Mouse (Mus musculus): ENCODE measurements around the gene Tead2. TPM values are rescaled to one million over a fixed set of nuclear protein-coding genes. Genes with fewer than 3 reads are reported as not detected.

Gene Tead2
- polyA plus RNA-seq, 1 experiment from 2014 or later = 26.8 TPM

DNA sequence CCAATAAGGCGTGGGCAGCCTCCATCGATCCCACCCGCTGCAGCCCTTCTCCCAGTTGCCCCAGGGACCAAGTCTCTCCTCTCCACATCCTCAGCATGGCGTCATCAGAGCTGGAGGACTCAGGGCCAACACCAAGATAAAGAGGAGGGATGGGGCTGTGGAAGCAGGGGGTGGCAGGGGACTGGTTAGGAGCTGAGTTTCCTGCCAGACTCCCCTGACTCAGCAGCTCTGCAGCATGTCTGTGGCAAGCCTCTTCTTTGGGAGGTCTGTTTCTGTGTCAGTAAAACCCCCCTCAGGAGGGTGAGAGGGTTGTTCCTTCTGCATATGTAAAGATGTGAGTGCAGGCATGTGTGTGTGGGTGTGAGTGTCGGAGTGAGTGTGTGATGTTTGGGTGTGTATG is 18.6 kb upstream of the Tead2 start:
- no peak overlapping the region for H3K4me3 ChIP-seq (ENCODE audit: low read depth, low read length)
- no peaks in the 10 kb centered on the region for H3K4me1 ChIP-seq (replicated peaks; ENCODE audit: control insufficient read depth, insufficient read depth)
- 77% methylated on average over 5 of the region's 5 CpGs for WGBS
- ATAC-seq (ENCODE audit: low FRiP score, low TSS enrichment) (no peak), DNase-seq (ENCODE audit: low spot score) (no peak)
- no peaks in the 10 kb centered on the region for H3K36me3 ChIP-seq (ENCODE audit: control insufficient read depth, insufficient read depth, low read length)
- H3K9me3 ChIP-seq (ENCODE audit: control insufficient read depth, low read length) = no peaks in the 10 kb centered on the region
- H3K9ac ChIP-seq (ENCODE audit: low read length) = no peak overlapping the region
- TF ChIP-seq CTCF (IDR thresholded peaks at IDR 0.05; ENCODE audit: low read depth) (no peak), EP300 (optimal IDR thresholded peaks at IDR 0.05) (no peak)
- no peak overlapping the region for H3K27ac ChIP-seq (replicated peaks)
- H3K27me3 ChIP-seq (ENCODE audit: control insufficient read depth, insufficient read depth, low read length) = no peaks in the 10 kb centered on the region
- H3K4me2 ChIP-seq (replicated peaks; ENCODE audit: low read depth) = no peak overlapping the region

DNA sequence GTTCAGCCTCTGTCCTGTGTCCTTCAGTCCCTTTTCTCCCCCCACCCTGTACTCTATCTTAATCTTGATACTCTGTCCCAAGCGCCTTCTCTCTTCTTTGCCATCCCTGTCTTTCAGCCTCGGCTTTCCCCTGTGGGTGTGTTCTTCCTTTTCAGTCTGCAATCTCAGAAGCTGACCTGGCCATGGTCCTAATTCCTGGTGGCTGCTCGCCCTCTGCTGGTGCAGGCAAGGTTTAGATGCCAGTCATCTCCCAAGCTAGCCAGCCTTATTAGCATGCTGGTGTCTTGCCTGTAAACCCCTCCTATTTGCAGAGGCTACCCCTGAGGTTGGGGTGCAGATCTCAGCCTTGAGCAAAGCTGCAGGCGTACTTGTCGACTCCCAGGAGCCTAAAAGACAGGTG is 17.1 kb upstream of the Tead2 start:
- TF ChIP-seq EP300 (optimal IDR thresholded peaks at IDR 0.05) = no peak
- peak; percentile 92 for TF ChIP-seq CTCF (IDR thresholded peaks at IDR 0.05; ENCODE audit: low read depth)
- H3K9me3 ChIP-seq (ENCODE audit: control insufficient read depth, low read length) = no peaks in the 10 kb centered on the region
- no peak overlapping the region for H3K4me2 ChIP-seq (replicated peaks; ENCODE audit: low read depth)
- 0 out of 2 replicates have a peak overlapping the region, but pooled peaks have one; percentile 2 for H3K9ac ChIP-seq (ENCODE audit: low read length)
- H3K4me3 ChIP-seq (ENCODE audit: low read depth, low read length) = no peak overlapping the region
- peak; percentile 21; the same call in 1 of the 2 replicates for ATAC-seq (ENCODE audit: low FRiP score, low TSS enrichment)
- WGBS = 9% methylated on average over 5 of the region's 5 CpGs
- no peaks in the 10 kb centered on the region for H3K36me3 ChIP-seq (ENCODE audit: control insufficient read depth, insufficient read depth, low read length)
- no peak overlapping the region for H3K27ac ChIP-seq (replicated peaks)
- peak; percentile 83 for DNase-seq (ENCODE audit: low spot score)
- H3K27me3 ChIP-seq (ENCODE audit: control insufficient read depth, insufficient read depth, low read length) = no peaks in the 10 kb centered on the region
- no peaks in the 10 kb centered on the region for H3K4me1 ChIP-seq (replicated peaks; ENCODE audit: control insufficient read depth, insufficient read depth)

DNA sequence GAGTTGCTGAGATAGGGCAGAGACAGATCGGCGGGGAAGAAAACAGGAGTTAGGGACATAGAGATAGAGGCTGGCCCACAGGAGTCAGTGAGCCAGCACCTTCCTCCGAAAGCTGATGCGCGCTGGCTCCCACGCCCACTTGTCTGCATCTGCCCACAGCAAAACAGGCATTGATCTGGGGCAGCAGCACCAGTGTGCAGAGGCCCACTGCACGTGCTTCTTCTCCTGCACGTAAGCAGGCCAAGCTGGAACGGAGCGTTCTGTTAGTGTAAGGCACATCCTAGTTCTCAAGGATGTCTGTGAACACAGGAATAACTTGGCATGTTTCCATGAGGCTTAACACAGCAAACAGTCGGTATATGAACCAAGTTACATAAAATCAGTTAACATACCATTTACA is 16.6 kb upstream of the Tead2 start:
- Histone ChIP-seq H3K27ac (replicated peaks) (no peak overlapping the region), H3K9me3 (ENCODE audit: control insufficient read depth, low read length) (no peaks in the 10 kb centered on the region), H3K9ac (ENCODE audit: low read length) (no peak overlapping the region), H3K4me1 (replicated peaks; ENCODE audit: control insufficient read depth, insufficient read depth) (no peaks in the 10 kb centered on the region), H3K4me2 (replicated peaks; ENCODE audit: low read depth) (no peak overlapping the region), H3K36me3 (ENCODE audit: control insufficient read depth, insufficient read depth, low read length) (no peaks in the 10 kb centered on the region), H3K4me3 (ENCODE audit: low read depth, low read length) (no peak overlapping the region), H3K27me3 (ENCODE audit: control insufficient read depth, insufficient read depth, low read length) (no peaks in the 10 kb centered on the region)
- DNase-seq (ENCODE audit: low spot score) (no peak), ATAC-seq (ENCODE audit: low FRiP score, low TSS enrichment) (no peak)
- WGBS = 68% methylated on average over 11 of the region's 11 CpGs
- TF ChIP-seq CTCF (IDR thresholded peaks at IDR 0.05; ENCODE audit: low read depth) = no peak
- no peak for TF ChIP-seq EP300 (optimal IDR thresholded peaks at IDR 0.05)

DNA sequence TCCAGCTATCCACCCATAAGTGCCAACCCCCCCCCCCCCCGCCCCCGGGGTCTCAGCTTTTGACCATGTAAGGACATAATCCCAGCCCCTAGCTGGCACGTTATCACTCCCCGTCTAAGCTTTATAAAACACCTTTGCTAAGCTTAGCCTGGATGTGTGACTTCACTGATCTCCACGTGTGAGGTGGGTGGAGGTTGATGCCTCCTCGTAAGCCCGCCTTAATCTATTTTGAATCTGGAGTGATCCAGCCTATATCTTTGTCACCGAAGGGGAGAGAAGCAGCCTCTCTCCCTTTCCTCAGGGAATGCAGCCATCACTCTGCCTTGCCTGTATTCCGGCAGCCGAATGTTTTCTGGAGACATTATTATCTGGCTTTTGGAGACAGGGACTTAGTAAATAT is 12.9 kb upstream of the Tead2 start:
- no peak overlapping the region for H3K9ac ChIP-seq (ENCODE audit: low read length)
- H3K9me3 ChIP-seq (ENCODE audit: control insufficient read depth, low read length) = no peaks in the 10 kb centered on the region
- no peak overlapping the region for H3K4me3 ChIP-seq (ENCODE audit: low read depth, low read length)
- H3K27ac ChIP-seq (replicated peaks) = no peak overlapping the region
- no peak overlapping the region for H3K4me2 ChIP-seq (replicated peaks; ENCODE audit: low read depth)
- no peaks in the 10 kb centered on the region for H3K27me3 ChIP-seq (ENCODE audit: control insufficient read depth, insufficient read depth, low read length)
- 28% methylated on average over 9 of the region's 10 CpGs for WGBS
- DNase-seq (ENCODE audit: low spot score) (no peak), ATAC-seq (ENCODE audit: low FRiP score, low TSS enrichment) (no peak)
- no peaks in the 10 kb centered on the region for H3K36me3 ChIP-seq (ENCODE audit: control insufficient read depth, insufficient read depth, low read length)
- TF ChIP-seq EP300 (optimal IDR thresholded peaks at IDR 0.05) (no peak), CTCF (IDR thresholded peaks at IDR 0.05; ENCODE audit: low read depth) (no peak)
- H3K4me1 ChIP-seq (replicated peaks; ENCODE audit: control insufficient read depth, insufficient read depth) = no peaks in the 10 kb centered on the region

DNA sequence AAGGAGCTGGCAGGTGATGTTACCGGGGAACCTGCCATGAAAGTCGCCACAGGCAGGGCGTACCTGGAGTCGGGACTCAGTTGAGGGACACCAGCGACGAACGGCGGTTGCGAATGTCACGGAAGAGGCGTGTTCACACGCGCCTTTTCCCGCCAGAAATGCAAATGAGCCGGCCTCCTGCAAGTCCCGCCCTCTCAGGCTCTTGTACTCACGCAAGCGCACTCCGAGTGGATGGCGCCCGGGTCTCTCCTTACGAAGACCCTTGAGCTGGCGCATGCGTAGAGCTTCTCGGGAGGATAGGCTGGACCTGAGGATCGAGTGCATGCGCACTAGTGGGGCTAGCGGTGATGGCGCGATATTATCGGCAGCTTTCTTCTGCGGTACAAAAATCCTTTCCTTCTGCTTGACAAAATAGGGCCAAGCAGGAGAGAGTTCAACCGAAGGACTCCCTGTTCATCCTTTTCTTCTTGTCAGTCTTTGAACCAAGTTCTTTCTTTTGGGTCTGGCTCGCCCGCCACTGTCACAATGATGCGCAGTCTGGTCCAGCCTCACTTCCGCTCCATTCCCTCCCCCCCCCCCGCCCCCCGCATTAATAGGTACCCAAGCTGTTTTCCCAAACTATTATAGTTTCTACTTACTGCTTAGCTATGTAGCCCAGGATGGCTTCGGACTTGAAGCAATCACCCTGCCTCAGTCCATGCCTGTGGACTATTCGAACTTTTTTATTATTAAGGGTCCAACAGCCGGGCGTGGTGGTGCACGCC is 11.0 kb upstream of the Tead2 start, which contains the start of gene Ccdc155:
Gene Ccdc155, minus strand, starts transcription at position 513 of the 764 bp plus-strand sequence.
- ATAC-seq (ENCODE audit: low FRiP score, low TSS enrichment) (peak; percentile 81), DNase-seq (ENCODE audit: low spot score) (peak; percentile 84)
- H3K9ac ChIP-seq (ENCODE audit: low read length) = peak within 1 kb of the TSS; percentile 23; the same call in 1 of the 2 replicates
- H3K9me3 ChIP-seq (ENCODE audit: control insufficient read depth, low read length) = no peaks in the 10 kb centered on the region
- H3K4me3 ChIP-seq (ENCODE audit: low read depth, low read length) = peak within 1 kb of the TSS; percentile 35
- no peak within 1 kb of the TSS for H3K27ac ChIP-seq (replicated peaks)
- no peaks in the 10 kb centered on the region for H3K36me3 ChIP-seq (ENCODE audit: control insufficient read depth, insufficient read depth, low read length)
- TF ChIP-seq EP300 (optimal IDR thresholded peaks at IDR 0.05) (no peak), CTCF (IDR thresholded peaks at IDR 0.05; ENCODE audit: low read depth) (no peak)
- H3K27me3 ChIP-seq (ENCODE audit: control insufficient read depth, insufficient read depth, low read length) = no peaks in the 10 kb centered on the region
- no peaks in the 10 kb centered on the region for H3K4me1 ChIP-seq (replicated peaks; ENCODE audit: control insufficient read depth, insufficient read depth)
- WGBS = 6% methylated on average over 44 of the region's 44 CpGs
- peak within 1 kb of the TSS; percentile 56 for H3K4me2 ChIP-seq (replicated peaks; ENCODE audit: low read depth)

DNA sequence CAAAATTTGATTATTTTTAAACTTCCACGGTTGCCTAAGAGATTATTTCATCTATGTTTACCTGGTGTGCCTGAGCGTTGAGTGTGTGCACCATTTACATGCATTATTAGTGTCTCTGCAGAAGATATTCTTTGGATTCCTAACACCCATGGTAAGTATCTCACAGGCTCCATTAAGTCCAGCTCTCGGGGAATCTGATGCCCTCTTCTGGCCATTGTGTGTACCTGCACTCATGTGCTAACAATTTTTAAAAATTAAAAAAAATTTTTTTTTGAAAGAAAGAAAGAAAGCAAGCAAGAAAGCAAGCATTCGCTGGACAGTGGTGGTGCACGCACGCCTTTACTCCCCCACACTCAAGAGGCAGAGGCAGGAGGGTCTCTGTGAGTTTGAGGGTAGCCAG is 7.3 kb upstream of the Tead2 start:
- no peaks in the 10 kb centered on the region for H3K9me3 ChIP-seq (ENCODE audit: control insufficient read depth, low read length)
- 78% methylated on average over 6 of the region's 6 CpGs for WGBS
- H3K9ac ChIP-seq (ENCODE audit: low read length) = no peak overlapping the region
- DNase-seq (ENCODE audit: low spot score) (no peak), ATAC-seq (ENCODE audit: low FRiP score, low TSS enrichment) (no peak)
- no peaks in the 10 kb centered on the region for H3K27me3 ChIP-seq (ENCODE audit: control insufficient read depth, insufficient read depth, low read length)
- no peak overlapping the region for H3K4me3 ChIP-seq (ENCODE audit: low read depth, low read length)
- H3K4me2 ChIP-seq (replicated peaks; ENCODE audit: low read depth) = no peak overlapping the region
- no peaks in the 10 kb centered on the region; the same call in 1 of the 2 replicates for H3K4me1 ChIP-seq (replicated peaks; ENCODE audit: control insufficient read depth, insufficient read depth)
- TF ChIP-seq EP300 (optimal IDR thresholded peaks at IDR 0.05) (no peak), CTCF (IDR thresholded peaks at IDR 0.05; ENCODE audit: low read depth) (peak; percentile 34)
- no peak overlapping the region for H3K27ac ChIP-seq (replicated peaks)
- no peaks in the 10 kb centered on the region for H3K36me3 ChIP-seq (ENCODE audit: control insufficient read depth, insufficient read depth, low read length)

All from stomach, postnatal 0 days (tissue).